Comparison of ENCODE assay signal across 27 mouse cellular contexts in genomic region chr2:120702675-120703074, GRCm38 (mm10).
"Had no signal": no experiment of that assay in that cellular context is flagged by ENCODE, and none has a peak within 500 bp of the region (broad histone marks: within the 10 kb centered on the region; RNA-seq: fewer than 3 reads in every experiment).

No protein-coding gene starts in this region.

- H3K4me3 ChIP-seq: embryonic facial prominence, embryonic 10.5 days; embryonic facial prominence, embryonic 12.5 days; embryonic facial prominence, embryonic 13.5 days; embryonic facial prominence, embryonic 15.5 days; erythroblast, embryonic 14.5 days; forebrain, embryonic 10.5 days; forebrain, embryonic 12.5 days; forebrain, embryonic 13.5 days; forebrain, embryonic 15.5 days; gastrocnemius, adult 2 months; heart, adult 2 months had no signal

- H3K9ac ChIP-seq: embryonic facial prominence, embryonic 12.5 days; embryonic facial prominence, embryonic 13.5 days; embryonic facial prominence, embryonic 15.5 days; forebrain, embryonic 12.5 days; forebrain, embryonic 13.5 days; forebrain, embryonic 15.5 days; forebrain, postnatal 0 days had no signal

- DNase-seq: cerebellum, adult 9-10 months; cerebellum, adult 9-11 months; cerebellum, postnatal 10 days; cerebellum, postnatal 14 days; cerebellum, postnatal 25 days; cerebellum, postnatal 36 days; embryo, embryonic 11 days; forebrain, postnatal 0 days; gastrocnemius, adult 2 months; gastrocnemius, postnatal 10 days; gastrocnemius, postnatal 14 days; gastrocnemius, postnatal 25 days; gastrocnemius, postnatal 36 days; heart, adult 11 months; heart, adult 18-20 months; heart, adult 2 months had no signal

- ATAC-seq: forebrain, embryonic 13.5 days; forebrain, embryonic 14.5 days; forebrain, embryonic 15.5 days; forebrain, embryonic 16.5 days; forebrain, postnatal 0 days had no signal

- H3K9me3 ChIP-seq: embryonic facial prominence, embryonic 10.5 days; embryonic facial prominence, embryonic 12.5 days; embryonic facial prominence, embryonic 13.5 days; embryonic facial prominence, embryonic 15.5 days; forebrain, embryonic 10.5 days; forebrain, embryonic 12.5 days; forebrain, embryonic 13.5 days; forebrain, embryonic 15.5 days had no signal

- H3K4me2 ChIP-seq: embryonic facial prominence, embryonic 12.5 days; embryonic facial prominence, embryonic 13.5 days; embryonic facial prominence, embryonic 15.5 days; forebrain, embryonic 12.5 days; forebrain, embryonic 13.5 days; forebrain, embryonic 15.5 days had no signal

- H3K27me3 ChIP-seq: embryonic facial prominence, embryonic 12.5 days; embryonic facial prominence, embryonic 13.5 days; embryonic facial prominence, embryonic 15.5 days; forebrain, embryonic 12.5 days; forebrain, embryonic 13.5 days; forebrain, embryonic 15.5 days had no signal

- H3K4me1 ChIP-seq: embryonic facial prominence, embryonic 12.5 days; embryonic facial prominence, embryonic 13.5 days; embryonic facial prominence, embryonic 15.5 days; forebrain, embryonic 10.5 days; forebrain, embryonic 12.5 days; forebrain, embryonic 13.5 days; forebrain, embryonic 15.5 days had no signal

- H3K27ac ChIP-seq: embryonic facial prominence, embryonic 10.5 days; embryonic facial prominence, embryonic 12.5 days; embryonic facial prominence, embryonic 13.5 days; embryonic facial prominence, embryonic 15.5 days; forebrain, embryonic 10.5 days; forebrain, embryonic 12.5 days; forebrain, embryonic 13.5 days; forebrain, embryonic 15.5 days; gastrocnemius, adult 2 months; heart, adult 2 months had no signal
